Mouse (Mus musculus): ENCODE measurements around the gene Gja4. TPM values are rescaled to one million over a fixed set of nuclear protein-coding genes. Genes with fewer than 3 reads are reported as not detected.

The Gja4 gene
- total RNA-seq (2021): 1 to 10 TPM; 2.3 to 2.5 TPM
- long read RNA-seq, experiment 1, partial matches to known transcripts: 0 of 4 reads
- long read RNA-seq, experiment 1, other reads (novel, unspliced or antisense): 0 of 4 reads
- long read RNA-seq, experiment 2, partial matches to known transcripts: 0 of 4 reads
- long read RNA-seq, experiment 2, other reads (novel, unspliced or antisense): 0 of 4 reads

DNA sequence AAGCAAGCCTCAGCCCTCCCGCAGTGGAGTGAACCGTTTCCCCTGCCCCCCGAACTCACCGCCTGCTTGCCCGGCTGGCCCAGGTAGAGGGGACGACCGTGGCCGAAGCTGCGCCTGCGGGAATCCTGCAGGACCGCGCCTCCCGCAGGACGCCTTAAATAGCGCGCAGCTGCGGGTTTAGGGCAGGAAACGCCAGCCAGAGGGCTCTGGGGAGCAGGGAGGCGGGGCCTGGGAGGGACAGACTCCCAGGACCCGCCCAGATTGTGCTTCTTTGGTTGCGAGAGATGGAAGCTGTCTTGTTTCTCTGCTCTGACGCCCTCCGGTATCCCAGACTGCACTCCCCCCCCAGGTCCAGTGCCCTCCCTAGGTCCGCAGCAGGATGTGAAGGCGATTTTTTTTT is at the start of gene Gja4:
Gene Gja4 (minus strand): TSS at position 179 of the 400 bp plus-strand sequence.
- DNase-seq (ENCODE audit: low spot score): peak; percentile 70

DNA sequence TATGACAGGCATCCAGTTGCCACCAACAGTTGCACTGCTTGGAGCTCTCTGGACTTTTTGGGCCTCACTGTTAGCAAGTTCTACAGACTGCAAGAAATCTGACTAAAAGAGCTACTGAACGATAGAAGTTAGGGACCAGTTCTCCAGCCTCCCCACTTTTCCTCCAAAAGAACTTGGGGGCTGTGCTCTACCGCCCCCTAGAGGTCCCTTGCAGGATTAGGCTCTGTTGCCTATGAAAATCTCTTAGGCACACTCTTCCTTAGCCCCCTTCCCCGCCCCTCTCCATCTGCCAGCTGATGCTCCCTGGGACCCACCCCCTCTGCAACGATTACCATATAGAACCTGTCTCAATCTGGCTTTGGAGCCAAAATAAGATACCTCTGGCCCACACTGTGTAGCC is 49.5 kb upstream of the Gja4 start:
- no peak for DNase-seq (ENCODE audit: low spot score)

DNA sequence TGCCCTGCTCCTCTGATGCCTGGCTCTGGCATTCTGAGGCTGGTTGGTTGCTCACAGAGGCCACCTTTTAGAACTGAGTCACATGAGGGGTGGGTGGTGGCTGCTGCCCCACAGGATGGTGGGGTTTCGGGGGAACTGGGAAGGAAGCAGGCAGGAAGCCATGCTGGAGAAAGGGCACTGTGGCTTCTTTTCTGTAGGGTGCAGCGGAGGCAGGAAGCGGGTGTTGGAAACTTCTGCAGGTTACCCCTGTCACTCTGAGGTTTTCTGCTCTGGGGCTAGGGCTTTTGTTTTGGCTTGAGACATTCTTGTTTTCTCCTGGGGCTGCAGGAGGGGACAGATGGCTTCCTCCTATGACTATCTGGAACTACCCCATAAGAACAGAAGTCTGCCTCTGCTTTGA is 48.7 kb upstream of the Gja4 start:
- DNase-seq (ENCODE audit: low spot score): no peak

DNA sequence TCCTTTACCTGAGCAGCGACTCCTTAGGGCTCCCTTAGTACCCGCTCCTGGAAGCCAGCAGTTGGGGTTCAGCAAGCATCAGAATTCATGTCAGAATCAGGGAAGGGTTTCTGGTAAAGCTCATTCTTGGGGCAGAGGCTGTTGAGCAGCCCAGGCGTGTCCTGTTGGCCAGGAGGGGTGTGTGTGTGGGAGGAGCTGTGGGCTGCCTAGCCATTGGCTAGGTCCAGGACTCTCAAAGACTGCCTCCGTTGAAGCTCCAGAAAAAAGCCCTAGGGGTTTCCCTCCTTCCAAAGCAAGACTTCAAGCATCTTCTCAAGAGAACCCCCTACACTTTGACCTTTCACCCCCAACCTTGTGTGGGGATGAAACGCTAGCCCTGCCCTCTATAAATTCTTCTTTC is 44.2 kb upstream of the Gja4 start, which contains the start of gene Gjb5:
Gene Gjb5 (minus strand): TSS at position 164 of the 400 bp plus-strand sequence.
- no peak for DNase-seq (ENCODE audit: low spot score)

DNA sequence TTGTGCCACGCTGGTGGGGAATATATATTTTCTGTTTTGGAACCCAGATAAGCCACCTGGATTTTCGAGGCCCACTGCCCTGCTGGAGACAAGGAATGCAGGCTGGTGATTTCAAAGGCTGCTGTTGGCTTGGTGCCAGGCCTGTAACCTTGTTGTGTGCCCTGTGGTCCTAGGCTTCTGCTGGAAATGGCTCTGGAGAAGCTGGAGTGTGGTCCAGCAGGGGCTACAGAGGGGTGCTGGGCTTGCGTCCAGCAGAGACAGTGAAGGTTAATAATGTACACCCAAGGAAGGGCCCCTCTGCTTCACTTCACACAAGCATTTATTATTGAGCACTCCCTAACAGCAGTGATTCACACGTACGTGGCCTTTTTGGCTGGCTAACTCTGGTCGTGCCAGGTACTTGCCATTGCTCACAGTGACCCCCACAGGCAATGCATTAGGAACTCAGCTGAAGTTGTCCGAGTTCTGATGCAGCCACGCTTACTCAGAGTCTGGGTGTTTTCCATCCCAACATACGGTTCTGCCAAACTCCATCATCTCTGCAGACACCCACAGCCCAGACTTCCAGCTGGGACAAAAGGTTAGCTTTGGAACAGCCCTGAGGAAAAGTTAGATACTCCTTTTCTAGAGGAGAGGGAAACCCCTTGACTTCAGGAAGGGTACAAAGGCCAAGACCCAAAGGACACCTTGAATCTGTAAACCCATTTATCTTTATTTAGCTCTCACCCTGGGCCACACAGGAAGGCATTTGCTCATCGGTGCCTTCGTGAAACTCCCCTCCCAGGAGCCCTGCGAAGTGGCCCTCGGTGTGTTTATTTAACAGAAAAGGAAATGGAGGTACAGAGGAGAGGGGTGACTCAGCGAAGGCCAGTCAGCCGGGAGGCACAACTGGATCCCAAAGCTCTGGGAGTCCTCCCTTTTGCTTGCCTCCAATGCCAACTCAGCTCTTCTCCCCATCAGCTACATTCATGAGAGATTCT is 41.0 kb upstream of the Gja4 start:
- no peak for DNase-seq (ENCODE audit: low spot score)

DNA sequence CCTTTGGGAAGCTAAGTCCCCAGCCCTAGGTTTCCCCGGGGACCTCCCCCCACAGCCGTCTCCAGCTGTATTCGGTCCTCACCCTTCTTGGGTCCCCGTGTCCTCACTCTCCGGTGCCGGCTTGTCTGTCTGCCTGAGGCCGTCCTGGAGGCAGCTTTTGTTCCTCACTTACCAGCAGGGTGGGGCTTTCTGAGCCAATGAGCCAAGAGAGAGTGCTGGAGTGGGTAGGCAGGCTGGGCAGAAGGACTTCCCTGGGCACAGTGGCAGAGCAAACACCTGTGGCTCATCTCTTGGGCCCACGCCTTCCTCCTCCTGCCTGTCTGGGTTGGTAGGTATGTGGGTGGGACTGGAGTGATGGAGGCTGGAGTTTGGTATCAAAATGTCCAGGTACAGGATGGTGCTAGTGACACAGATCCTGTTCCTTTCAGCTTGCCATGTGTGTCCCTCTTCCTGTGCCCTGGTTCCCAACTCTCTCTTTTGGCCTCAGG is 40.2 kb upstream of the Gja4 start, which contains the start of gene Gjb4:
Gene Gjb4 (minus strand): TSS at position 131 of the 488 bp plus-strand sequence.
- DNase-seq (ENCODE audit: low spot score): no peak

DNA sequence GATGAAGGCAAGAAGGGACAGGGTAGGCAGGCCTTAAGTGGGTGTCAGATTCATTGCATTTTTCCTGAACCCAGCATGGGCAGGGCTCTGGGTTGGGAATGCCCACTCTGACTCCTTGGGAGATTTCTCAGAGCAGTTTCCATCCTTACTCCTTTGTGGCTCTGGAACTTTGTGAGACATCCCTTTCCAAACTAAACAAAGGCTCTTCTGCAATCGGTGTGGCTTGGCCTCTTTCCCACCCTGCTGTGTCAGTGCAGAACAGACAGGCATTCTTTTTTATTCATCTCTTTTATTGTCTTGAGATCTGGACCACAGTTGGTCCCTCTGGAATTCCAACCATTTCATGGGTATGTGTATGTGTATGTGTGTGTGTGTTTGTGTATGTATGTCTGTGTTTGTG is 38.8 kb upstream of the Gja4 start:
- DNase-seq (ENCODE audit: low spot score): no peak

DNA sequence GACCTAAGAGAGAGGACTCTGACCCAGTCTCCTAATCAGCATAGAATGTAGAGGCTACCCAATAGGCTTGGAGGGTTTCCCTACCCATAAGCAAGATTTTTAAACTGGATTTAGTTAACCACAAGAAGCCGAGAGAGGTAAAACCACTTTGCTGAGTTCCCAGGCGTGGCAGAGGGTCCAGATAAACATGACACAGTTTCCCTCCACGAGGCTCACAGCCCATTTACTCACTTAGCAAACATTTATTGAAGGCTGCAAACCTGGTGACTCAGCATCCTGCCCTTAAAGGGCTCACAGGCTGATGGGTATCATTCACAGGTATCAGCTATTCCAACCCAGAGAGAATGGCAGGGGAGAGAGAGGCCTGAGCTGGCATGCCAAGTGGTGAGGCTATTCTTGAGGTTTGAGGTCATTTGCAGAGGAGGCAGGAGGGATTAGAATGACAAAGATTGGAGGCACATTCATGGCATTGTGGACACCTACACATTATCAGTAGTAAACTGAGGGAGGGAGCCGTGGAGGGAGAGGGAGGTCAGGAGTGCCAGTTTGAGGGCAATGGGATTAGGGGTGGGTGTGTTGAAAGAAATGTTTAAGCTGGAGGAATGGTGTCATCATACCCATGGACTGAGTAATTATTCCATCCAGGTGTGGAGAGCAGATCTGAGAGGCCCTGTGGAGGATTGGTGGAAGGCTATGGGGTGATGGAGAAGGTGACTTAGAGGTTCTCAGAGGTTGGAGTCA is 35.9 kb upstream of the Gja4 start:
- no peak for DNase-seq (ENCODE audit: low spot score)

DNA sequence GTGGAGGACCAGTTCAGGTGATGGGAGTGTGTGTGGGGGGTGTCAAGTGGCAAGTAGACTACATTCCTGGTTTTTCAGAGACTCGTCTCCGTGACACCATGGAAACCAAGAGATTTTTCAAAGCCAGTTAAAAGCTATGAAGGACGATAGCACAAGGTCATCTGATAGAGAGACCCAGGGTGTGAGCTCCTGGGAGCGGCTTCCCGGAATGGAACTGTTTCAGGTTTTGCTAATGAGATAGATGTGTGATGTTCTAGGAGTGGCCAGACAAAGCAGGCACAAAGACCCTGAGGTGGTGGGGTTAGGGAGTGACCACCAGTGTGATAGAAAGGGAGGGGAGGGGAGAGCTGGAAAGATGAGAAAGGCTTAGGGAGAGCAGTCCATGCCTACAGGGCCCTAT is 31.2 kb upstream of the Gja4 start:
- no peak for DNase-seq (ENCODE audit: low spot score)

DNA sequence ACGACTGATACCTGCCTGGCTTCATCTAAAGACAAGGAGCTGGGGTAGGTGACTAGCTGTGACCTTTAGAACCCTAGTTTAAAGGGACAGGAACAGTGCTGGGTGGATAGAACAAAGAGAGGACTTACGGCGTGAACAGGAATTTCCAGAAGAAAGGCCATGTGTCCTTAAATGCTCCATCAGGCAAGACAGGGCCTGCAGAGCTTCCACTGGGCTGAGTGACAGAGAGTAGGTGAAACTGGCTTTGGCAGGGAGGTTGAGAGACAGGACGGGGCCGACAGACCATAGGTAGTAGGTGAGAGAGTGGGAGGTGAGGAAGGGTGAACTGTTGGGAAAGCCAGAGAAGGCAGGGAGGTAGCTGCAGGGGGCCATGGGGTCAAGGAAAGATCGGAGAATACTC is 27.5 kb upstream of the Gja4 start:
- no peak for DNase-seq (ENCODE audit: low spot score)

DNA sequence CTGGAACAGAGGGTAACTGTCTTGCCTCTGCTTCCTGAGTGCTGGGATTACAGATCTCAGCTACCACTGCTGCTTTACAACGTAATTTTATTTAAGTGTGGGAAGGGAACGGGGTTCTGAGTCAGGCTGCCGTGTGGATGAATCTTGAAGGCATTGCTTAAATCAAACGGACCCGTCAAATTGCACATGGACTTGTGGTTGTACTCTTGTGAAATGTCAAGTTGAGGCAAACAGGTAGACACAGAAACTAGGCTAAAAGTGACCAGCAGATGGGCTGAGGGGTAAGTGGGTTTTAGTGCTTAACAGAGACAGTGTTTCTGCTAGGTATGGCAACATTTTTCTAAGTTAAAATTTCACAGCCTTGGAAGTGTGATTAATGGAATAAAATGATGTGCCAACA is 23.8 kb upstream of the Gja4 start:
- DNase-seq (ENCODE audit: low spot score): no peak

DNA sequence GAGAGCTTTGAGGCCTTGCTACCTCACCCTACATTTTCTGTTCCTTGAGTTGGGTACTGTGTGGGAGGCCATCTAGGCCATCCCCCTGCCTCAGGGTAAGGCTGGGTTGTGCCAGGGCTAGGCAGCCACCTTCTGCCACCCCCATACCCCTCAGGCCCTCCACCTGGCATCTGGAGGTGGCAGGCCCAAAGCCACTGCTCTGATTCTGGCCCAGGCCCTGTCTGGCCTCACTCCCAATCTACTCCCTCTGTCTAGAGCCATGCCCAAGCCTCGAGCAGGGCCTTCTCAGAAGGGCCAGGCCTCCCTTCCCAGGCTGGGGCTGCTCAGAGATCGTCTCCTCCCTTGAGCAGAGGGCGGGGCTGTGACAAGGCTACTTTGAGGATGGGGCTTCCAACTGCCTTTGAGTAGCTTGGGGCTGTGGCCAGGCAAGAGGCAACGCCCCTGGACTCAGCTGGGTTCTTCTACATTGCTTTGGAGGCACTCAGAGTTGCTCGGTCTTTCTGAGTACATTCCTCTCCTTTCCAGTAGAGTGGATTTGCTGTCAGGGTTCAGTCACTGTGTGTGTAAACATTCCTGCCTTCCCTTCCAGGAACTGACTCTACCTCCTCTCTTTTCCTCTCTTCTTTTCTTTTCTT is 21.1 kb upstream of the Gja4 start:
- DNase-seq (ENCODE audit: low spot score): no peak

DNA sequence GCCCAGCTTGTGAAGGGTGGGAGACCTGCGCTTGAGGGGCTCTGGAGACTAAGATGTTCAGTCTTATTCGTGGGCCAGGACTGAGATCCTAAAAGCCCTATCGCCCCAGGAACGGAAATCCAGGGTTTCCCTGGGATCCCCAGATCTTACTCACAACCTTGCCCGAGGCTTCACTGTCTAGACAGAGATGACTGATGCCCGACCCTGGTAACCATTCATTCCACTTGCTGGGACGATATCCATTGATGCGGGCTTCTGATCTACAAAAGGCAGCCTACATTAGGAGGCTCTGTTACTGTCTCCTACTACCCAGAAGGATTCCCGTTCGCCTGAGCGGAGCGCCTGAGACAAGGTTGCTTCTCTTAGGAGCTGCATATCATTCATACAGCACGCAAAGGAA is 17.3 kb upstream of the Gja4 start:
- DNase-seq (ENCODE audit: low spot score): no peak

DNA sequence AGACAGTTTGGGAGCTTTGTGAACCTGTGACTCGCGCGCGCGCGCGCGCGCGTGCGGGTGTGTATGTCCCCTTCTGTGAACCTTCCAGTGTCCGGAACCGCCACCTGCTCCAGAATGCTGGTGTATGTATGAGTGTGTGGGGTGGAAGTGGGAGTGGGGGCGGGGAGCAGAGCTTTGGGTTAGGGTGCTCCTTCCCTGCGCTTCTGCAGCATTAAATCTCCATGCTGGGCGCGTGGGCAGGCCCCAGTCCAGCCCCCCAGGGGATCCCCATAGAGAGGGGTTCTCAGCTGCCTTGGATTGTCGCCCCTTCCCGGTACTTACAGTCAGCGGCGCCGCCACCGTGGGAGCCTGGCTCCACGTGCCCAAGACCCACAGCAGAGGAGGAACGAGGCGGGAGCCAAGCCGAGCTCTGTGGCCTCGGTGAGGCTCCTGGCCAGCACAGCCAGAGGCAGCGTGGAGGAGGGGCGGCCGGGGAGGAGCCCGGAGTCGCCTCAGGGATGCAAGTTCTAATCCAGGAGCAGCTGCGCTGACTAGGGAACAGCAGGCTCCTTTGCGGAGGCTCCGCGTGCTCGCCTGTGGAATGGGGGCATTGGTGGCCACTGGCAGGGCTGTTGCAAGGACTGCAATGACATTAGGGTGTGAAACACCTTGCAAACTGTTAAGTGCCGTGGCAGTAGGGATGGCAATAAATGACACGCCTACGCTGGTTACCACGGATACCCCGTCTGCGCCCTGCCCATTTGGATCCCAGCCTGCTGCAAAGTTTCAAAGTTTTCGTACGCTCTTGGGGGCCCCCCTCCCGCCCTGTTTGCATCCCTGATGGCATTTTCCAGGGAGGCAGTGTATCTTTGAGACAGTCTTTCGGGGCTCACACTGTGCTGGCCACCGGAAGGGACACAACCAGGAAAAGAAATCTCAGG is 16.6 kb upstream of the Gja4 start, which contains the start of gene Gjb3:
Gene Gjb3 (minus strand): TSS at position 664 of the 920 bp plus-strand sequence.
- no peak for DNase-seq (ENCODE audit: low spot score)

DNA sequence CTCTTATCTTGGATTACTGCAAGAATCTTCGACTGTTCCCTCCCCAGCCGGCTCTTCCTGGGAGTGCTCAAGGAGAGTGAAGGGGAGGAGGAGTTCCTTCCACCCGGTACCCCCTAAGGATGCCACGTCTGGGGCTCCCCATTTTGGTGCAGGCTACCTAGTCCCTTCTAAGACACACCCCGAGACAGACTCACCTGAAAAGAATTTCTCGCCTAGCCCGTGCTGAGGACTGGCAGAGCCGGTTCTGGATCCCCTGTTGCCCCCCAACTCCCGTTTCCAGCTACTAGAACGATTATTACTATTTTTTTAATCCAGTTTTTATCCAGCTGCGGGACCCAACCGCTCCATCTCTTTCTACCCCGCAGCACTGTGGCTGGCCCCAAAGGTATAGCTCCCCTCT is 15.9 kb upstream of the Gja4 start:
- no peak for DNase-seq (ENCODE audit: low spot score)

DNA sequence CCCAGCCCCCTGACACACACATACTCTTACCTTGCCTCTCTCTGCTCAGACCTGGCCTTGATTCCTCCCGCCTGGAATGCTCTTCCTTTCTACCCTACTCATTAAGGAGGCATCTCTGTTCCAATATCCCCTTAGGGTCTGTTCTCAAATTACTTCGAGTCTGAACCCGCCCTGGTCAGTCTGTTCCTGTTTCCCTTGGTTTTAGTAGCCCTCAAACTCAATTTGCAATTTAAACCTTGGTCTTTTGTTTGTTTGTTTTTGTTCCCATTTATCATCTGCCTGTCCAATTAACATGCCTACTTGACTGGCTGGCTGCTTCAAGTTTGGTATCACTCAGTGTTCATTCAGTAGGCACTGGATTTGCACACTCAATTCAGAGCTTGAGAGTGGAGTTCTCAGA is 15.2 kb upstream of the Gja4 start:
- no peak for DNase-seq (ENCODE audit: low spot score)

DNA sequence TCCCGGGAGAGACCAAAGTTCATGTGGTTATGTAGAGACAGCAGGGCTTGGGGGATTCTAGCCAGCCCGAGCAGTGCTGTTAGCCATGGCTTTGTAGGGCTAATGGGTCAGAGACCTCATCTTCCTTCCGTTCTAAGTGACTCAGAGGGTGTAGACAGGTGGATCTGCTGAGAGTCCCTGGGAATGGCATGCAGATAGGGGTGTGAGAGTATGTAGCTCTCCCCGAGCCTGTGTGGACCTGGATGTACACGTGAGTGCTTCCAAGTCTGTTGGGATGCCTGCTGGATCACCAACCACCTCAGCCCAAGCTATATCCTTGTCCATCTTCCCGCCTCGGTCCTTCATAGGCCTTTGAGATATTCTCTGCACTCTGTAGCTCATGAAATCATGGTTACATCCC is 14.5 kb upstream of the Gja4 start:
- DNase-seq (ENCODE audit: low spot score): no peak

DNA sequence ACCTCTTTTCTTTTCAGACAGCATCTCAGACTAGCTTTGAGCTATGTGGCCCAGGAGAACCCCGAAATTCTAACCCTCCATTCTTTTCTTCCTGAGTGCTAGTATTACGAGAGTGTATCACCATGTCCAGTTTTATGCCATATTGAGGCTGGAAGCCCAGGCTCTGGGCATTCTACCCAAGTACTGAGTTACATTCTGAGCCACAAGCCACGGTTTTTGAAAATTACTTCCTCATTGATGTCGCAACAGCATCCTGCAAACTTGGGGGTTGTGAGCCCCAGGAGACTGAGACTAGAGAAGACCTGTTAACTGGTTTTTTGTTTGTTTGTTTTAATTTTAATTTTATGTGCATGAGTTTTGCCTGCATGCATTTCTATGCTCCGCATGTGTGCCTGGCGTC is 13.9 kb upstream of the Gja4 start:
- DNase-seq (ENCODE audit: low spot score): no peak

DNA sequence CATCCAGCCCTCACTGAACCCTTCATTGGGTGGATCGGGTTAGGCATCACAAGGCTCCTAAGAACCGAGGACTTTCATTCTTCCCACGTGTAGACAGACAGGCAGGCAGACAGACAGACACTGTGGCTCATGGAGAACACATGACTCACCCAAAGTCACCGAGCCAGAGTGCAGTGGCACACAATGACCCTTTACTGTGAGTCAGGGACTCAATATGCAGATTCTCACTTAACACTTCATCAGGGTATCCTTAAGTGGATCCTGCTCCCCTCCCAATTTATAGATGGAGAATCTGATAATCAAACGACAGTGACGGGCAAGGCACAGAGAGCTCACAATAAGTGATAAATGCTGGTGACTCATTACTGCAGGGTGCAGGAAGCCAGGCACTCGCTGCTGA is 13.4 kb upstream of the Gja4 start:
- no peak for DNase-seq (ENCODE audit: low spot score)

DNA sequence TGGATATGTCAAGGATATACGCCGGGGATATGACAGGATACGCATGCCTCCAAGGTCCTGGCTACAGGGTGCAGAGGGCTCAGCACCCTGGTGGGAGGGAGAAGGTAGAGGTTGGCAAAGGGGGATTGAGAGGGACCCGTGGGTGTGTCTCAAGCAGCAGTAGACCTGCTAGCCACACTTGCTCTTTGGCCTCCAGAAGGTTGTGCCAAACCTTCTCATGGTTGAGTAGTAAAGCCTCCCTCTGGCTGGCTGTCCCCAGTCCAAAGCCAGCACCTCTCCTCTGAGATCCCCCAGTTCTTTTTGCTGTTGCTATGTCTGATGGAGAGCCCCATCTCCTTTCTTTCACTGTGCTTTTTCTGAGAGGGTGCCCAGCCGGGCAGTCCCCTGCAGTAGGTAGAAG is 11.4 kb upstream of the Gja4 start:
- no peak for DNase-seq (ENCODE audit: low spot score)
